Mouse (Mus musculus): ENCODE results near the gene Skap1.

GRCm38 (mm10) chr11:96697467-96697866 lies 233.1 kb downstream of the Skap1 start:
- TF ChIP-seq CTCF (IDR thresholded peaks at IDR 0.05; ENCODE audit: borderline replicate concordance, insufficient read depth, low read depth, low read length) (no peak), POLR2A (IDR thresholded peaks at IDR 0.05; ENCODE audit: borderline replicate concordance, insufficient read depth, low read length) (no peak)
